Mouse (Mus musculus): Measurements from ENCODE around the gene Anxa2. TPM values are rescaled to one million over a fixed set of nuclear protein-coding genes. Genes with fewer than 3 reads are reported as not detected.

Gene Anxa2
- polyA plus RNA-seq, 1 experiment, result 1,009 TPM

GRCm38 (mm10) chr9:69431863-69432555 is 21.4 kb upstream of the Anxa2 start:
- Histone ChIP-seq H3K79me2 (ENCODE audit: control insufficient read depth, insufficient read depth) (no peaks in the 10 kb centered on the region), H3K4me2 (ENCODE audit: low read depth) (peak overlapping the region; percentile 74), H3K4me3 (no peak overlapping the region), H3K27me3 (ENCODE audit: control insufficient read depth, insufficient read depth, insufficient read length) (no peaks in the 10 kb centered on the region), H3K36me3 (ENCODE audit: control insufficient read depth, insufficient read depth) (peaks cover 11% of the 10 kb centered on the region), H3ac (ENCODE audit: control insufficient read depth, insufficient read length) (no peak overlapping the region)
- TF ChIP-seq MYOG (IDR thresholded peaks at IDR 0.05; ENCODE audit: control insufficient read depth in 1 of 3, insufficient read depth in 1 of 3, insufficient read length in 2 of 3, low read depth in 2 of 3), result no peak
- no peak for TF ChIP-seq TCF12 (IDR thresholded peaks at IDR 0.05; ENCODE audit: insufficient read depth, poor library complexity, severe bottlenecking)
- peak; percentile 91 for TF ChIP-seq CEBPB (IDR thresholded peaks at IDR 0.05; ENCODE audit: insufficient read depth, poor library complexity, severe bottlenecking)

GRCm38 (mm10) chr9:69435194-69435593 is 18.2 kb upstream of the Anxa2 start:
- TF ChIP-seq E2F4 (IDR thresholded peaks at IDR 0.05; ENCODE audit: insufficient read depth) (no peak), POLR2AphosphoS2 (IDR thresholded peaks at IDR 0.05; ENCODE audit: insufficient read length, low read depth) (no peak), CEBPB (IDR thresholded peaks at IDR 0.05; ENCODE audit: insufficient read depth, poor library complexity, severe bottlenecking) (no peak), MYOD1 (IDR thresholded peaks at IDR 0.05; ENCODE audit: control insufficient read depth in 1 of 3, insufficient read length in 2 of 3, low read depth in 2 of 3) (no peak), USF1 (IDR thresholded peaks at IDR 0.05; ENCODE audit: low read depth) (no peak), MYOG (IDR thresholded peaks at IDR 0.05; ENCODE audit: control insufficient read depth in 1 of 3, insufficient read depth in 1 of 3, insufficient read length in 2 of 3, low read depth in 2 of 3) (no peak), POLR2A (IDR thresholded peaks at IDR 0.05; ENCODE audit: insufficient read length, low read depth) (no peak), REST (IDR thresholded peaks at IDR 0.05; ENCODE audit: insufficient read depth, insufficient read length) (no peak), TCF12 (IDR thresholded peaks at IDR 0.05; ENCODE audit: insufficient read depth, poor library complexity, severe bottlenecking) (no peak), MAX (IDR thresholded peaks at IDR 0.05; ENCODE audit: low read depth) (no peak), SRF (IDR thresholded peaks at IDR 0.05; ENCODE audit: control insufficient read depth, insufficient read length, low read depth) (no peak), TCF3 (IDR thresholded peaks at IDR 0.05; ENCODE audit: insufficient read length, low read depth) (no peak)
- Histone ChIP-seq H3K4me2 (ENCODE audit: low read depth) (no peak overlapping the region), H3ac (ENCODE audit: control insufficient read depth, insufficient read length) (no peak overlapping the region), H3K36me3 (ENCODE audit: control insufficient read depth, insufficient read depth) (no peaks in the 10 kb centered on the region), H3K4me3 (no peak overlapping the region), H3K79me2 (ENCODE audit: control insufficient read depth, insufficient read depth) (no peaks in the 10 kb centered on the region), H3K27me3 (ENCODE audit: control insufficient read depth, insufficient read depth, insufficient read length) (no peaks in the 10 kb centered on the region)

- Histone ChIP-seq H3K4me2 (ENCODE audit: low read depth) (no peak overlapping the region), H3K4me3 (no peak overlapping the region), H3K36me3 (ENCODE audit: control insufficient read depth, insufficient read depth) (no peaks in the 10 kb centered on the region), H3ac (ENCODE audit: control insufficient read depth, insufficient read length) (no peak overlapping the region), H3K79me2 (ENCODE audit: control insufficient read depth, insufficient read depth) (no peaks in the 10 kb centered on the region), H3K27me3 (ENCODE audit: control insufficient read depth, insufficient read depth, insufficient read length) (no peaks in the 10 kb centered on the region)
- TF ChIP-seq MYOG (IDR thresholded peaks at IDR 0.05; ENCODE audit: control insufficient read depth in 1 of 3, insufficient read depth in 1 of 3, insufficient read length in 2 of 3, low read depth in 2 of 3), result no peak
- no peak for TF ChIP-seq TCF3 (IDR thresholded peaks at IDR 0.05; ENCODE audit: insufficient read length, low read depth)
- TF ChIP-seq E2F4 (IDR thresholded peaks at IDR 0.05; ENCODE audit: insufficient read depth), result no peak
- no peak for TF ChIP-seq REST (IDR thresholded peaks at IDR 0.05; ENCODE audit: insufficient read depth, insufficient read length)
- no peak for TF ChIP-seq MAX (IDR thresholded peaks at IDR 0.05; ENCODE audit: low read depth)
- no peak for TF ChIP-seq MYOD1 (IDR thresholded peaks at IDR 0.05; ENCODE audit: control insufficient read depth in 1 of 3, insufficient read length in 2 of 3, low read depth in 2 of 3)
- TF ChIP-seq POLR2A (IDR thresholded peaks at IDR 0.05; ENCODE audit: insufficient read length, low read depth), result no peak
- TF ChIP-seq CEBPB (IDR thresholded peaks at IDR 0.05; ENCODE audit: insufficient read depth, poor library complexity, severe bottlenecking), result no peak
- no peak for TF ChIP-seq USF1 (IDR thresholded peaks at IDR 0.05; ENCODE audit: low read depth)
- TF ChIP-seq TCF12 (IDR thresholded peaks at IDR 0.05; ENCODE audit: insufficient read depth, poor library complexity, severe bottlenecking), result no peak
- TF ChIP-seq SRF (IDR thresholded peaks at IDR 0.05; ENCODE audit: control insufficient read depth, insufficient read length, low read depth), result no peak
- no peak for TF ChIP-seq POLR2AphosphoS2 (IDR thresholded peaks at IDR 0.05; ENCODE audit: insufficient read length, low read depth)
Measured at GRCm38 (mm10) chr9:69435662-69436061, 17.8 kb upstream of the Anxa2 start.

DNA sequence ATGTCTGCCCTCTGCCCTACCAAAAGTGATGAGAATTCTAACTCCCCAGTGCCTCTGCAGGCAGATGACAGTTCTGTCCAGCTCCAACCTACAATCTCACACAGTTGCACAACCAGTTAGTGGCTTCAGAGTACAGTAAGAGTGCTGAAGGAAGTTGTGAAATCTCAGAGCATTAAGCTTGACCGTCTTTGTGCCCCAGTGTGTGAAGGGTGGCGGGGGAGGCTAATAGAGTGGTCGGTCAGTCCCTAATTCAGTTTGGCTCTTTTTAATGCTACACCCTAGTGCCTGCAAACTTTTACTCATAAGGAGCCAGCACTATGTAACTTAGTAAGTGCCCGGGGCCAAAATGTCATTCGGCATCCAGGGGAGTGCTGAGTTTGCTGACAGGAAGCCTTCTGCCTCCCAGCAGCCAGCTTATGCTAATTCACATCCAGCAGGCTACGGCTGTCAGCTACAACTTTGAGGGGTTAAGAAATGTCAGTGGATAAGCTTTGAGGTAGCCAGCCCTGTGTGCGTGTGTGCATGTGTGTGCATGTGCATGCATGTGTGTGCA is 13.5 kb upstream of the Anxa2 start:
- Histone ChIP-seq H3K4me2 (ENCODE audit: low read depth) (no peak overlapping the region), H3K79me2 (ENCODE audit: control insufficient read depth, insufficient read depth) (no peaks in the 10 kb centered on the region), H3K4me3 (no peak overlapping the region), H3K27me3 (ENCODE audit: control insufficient read depth, insufficient read depth, insufficient read length) (no peaks in the 10 kb centered on the region), H3K36me3 (ENCODE audit: control insufficient read depth, insufficient read depth) (no peaks in the 10 kb centered on the region), H3ac (ENCODE audit: control insufficient read depth, insufficient read length) (no peak overlapping the region)
- TF ChIP-seq SRF (IDR thresholded peaks at IDR 0.05; ENCODE audit: control insufficient read depth, insufficient read length, low read depth), result no peak
- TF ChIP-seq MYOG (IDR thresholded peaks at IDR 0.05; ENCODE audit: control insufficient read depth in 1 of 3, insufficient read depth in 1 of 3, insufficient read length in 2 of 3, low read depth in 2 of 3), result no peak
- 0 out of 2 replicates have a peak, but pooled peaks have one; percentile 32 for TF ChIP-seq CEBPB (IDR thresholded peaks at IDR 0.05; ENCODE audit: insufficient read depth, poor library complexity, severe bottlenecking)

DNA sequence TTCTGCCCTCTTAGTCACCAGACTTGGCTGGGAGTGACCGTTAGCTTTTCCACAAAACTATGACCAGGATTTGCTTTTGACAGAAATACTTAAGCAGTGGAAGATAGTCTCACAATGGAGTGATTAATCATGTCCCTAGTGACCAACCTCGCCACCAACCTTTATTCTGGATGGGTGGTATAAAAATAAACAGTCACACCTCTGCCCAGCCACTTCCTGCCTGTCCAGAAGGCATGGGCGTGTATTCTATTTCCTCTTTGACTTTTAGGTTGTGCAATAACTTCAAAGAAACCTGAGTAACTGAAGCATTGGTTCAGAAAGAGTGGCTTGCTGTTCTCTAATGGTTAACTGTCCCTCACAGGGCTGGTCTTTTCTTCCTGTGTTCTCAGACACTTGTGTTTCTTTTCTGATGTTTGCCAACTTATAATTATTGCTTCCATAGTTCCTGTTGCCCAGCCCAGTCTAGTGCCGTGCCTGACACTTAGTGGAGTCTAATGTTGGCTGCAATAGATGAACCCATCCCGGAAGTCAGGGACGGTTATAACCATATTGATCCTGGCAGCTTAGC is 10.9 kb upstream of the Anxa2 start:
- Histone ChIP-seq H3K4me2 (ENCODE audit: low read depth) (peak overlapping the region; percentile 69), H3K27me3 (ENCODE audit: control insufficient read depth, insufficient read depth, insufficient read length) (no peaks in the 10 kb centered on the region), H3K36me3 (ENCODE audit: control insufficient read depth, insufficient read depth) (no peaks in the 10 kb centered on the region), H3ac (ENCODE audit: control insufficient read depth, insufficient read length) (no peak overlapping the region), H3K4me3 (no peak overlapping the region), H3K79me2 (ENCODE audit: control insufficient read depth, insufficient read depth) (no peaks in the 10 kb centered on the region)
- TF ChIP-seq E2F4 (IDR thresholded peaks at IDR 0.05; ENCODE audit: insufficient read depth) (no peak), CEBPB (IDR thresholded peaks at IDR 0.05; ENCODE audit: insufficient read depth, poor library complexity, severe bottlenecking) (peak; percentile 99)

Data from myocyte (in vitro differentiated cells).